Comparison of ENCODE assay signal across 10 mouse cellular contexts in the genomic region with DNA sequence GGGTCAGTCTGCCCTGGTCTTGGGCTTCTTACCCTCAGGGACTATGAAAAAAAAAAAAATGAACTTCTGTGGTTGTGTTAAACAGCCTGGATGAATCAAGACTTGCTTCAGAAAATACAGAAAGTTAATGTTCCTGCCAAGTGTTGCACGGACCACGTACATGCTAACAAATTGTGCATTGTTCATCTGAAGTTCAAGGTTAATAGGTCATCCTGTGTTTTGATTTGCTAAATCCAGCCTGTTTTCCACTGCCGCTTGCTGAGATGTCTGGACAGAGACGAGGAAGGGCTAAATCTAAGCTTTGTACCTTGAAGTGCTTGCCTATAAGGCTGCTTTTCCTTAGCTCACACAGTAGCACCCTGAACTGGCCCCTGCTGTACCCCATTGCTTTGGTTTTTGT.
A peak's percentile ranks its signal among the peaks of the same experiment; 100 is the strongest.
DNase-seq lines count a peak whose midpoint lies in the region; ATAC-seq and TF ChIP-seq lines count a peak whose summit lies in the region.
"Had no signal": no experiment of that assay in that cellular context is flagged by ENCODE, and none has a peak within 500 bp of the region (broad histone marks: within the 10 kb centered on the region; RNA-seq: fewer than 3 reads in every experiment).

No protein-coding gene starts in this region.

- H3K9ac ChIP-seq in lung, postnatal 0 days (replicated peaks; ENCODE audit: low read depth) = no peak overlapping the region
- H3K9ac ChIP-seq in hindbrain, embryonic 16.5 days (ENCODE audit: low read depth, low read length) = no peak overlapping the region
- H3K9ac ChIP-seq: midbrain, embryonic 13.5 days had no signal

- H3K9me3 ChIP-seq in lung, postnatal 0 days (ENCODE audit: low read length) = no peaks in the 10 kb centered on the region
- no peaks in the 10 kb centered on the region for H3K9me3 ChIP-seq in hindbrain, embryonic 16.5 days (ENCODE audit: control insufficient read depth, low read length)
- H3K9me3 ChIP-seq: midbrain, embryonic 13.5 days had no signal

- TF ChIP-seq EP300 in lung, postnatal 0 days (IDR thresholded peaks at IDR 0.05) = no peak; the same call in 1 of the 2 replicates

- H3K27me3 ChIP-seq in lung, postnatal 0 days (replicated peaks; ENCODE audit: insufficient read depth, low read length) = no peaks in the 10 kb centered on the region
- H3K27me3 ChIP-seq in hindbrain, embryonic 16.5 days (replicated peaks; ENCODE audit: control insufficient read depth, insufficient read depth, low read length) = no peaks in the 10 kb centered on the region
- H3K27me3 ChIP-seq: midbrain, embryonic 13.5 days had no signal

- H3K4me3 ChIP-seq in lung, postnatal 0 days (ENCODE audit: low read depth, low read length) = no peak overlapping the region
- H3K4me3 ChIP-seq in hindbrain, embryonic 16.5 days (ENCODE audit: low read length) = no peak overlapping the region
- H3K4me3 ChIP-seq: erythroblast, embryonic 14.5 days; midbrain, embryonic 13.5 days had no signal

- peak; percentile 35 for DNase-seq in kidney, adult 11 months
- no peak for DNase-seq in kidney, adult 18-20 months
- peak; percentile 25 for DNase-seq in adrenal gland, postnatal 10 days
- DNase-seq in fibroblast of lung, adult 2 months (ENCODE audit: low read depth) = peak; percentile 86
- DNase-seq in lung, postnatal 0 days (ENCODE audit: low spot score) = peak; percentile 67
- no peak for DNase-seq in cerebellum, adult 11 months
- DNase-seq: liver had no signal

- H3K27ac ChIP-seq in lung, postnatal 0 days (ENCODE audit: low read length) = peak overlapping the region; percentile 34
- H3K27ac ChIP-seq in hindbrain, embryonic 16.5 days (ENCODE audit: low read depth, low read length) = no peak overlapping the region
- H3K27ac ChIP-seq: midbrain, embryonic 13.5 days had no signal

- ATAC-seq in lung, postnatal 0 days = peak; percentile 10; the same call in 1 of the 2 replicates
- no peak for ATAC-seq in hindbrain, embryonic 16.5 days
- ATAC-seq: midbrain, embryonic 13.5 days had no signal

- TF ChIP-seq CTCF in lung, postnatal 0 days (IDR thresholded peaks at IDR 0.05) = no peak

- peaks cover 23% of the 10 kb centered on the region for H3K4me1 ChIP-seq in lung, postnatal 0 days (ENCODE audit: insufficient read depth, low read depth, low read length)
- H3K4me1 ChIP-seq in hindbrain, embryonic 16.5 days (ENCODE audit: control insufficient read depth, insufficient read depth, low read depth, low read length) = peaks cover 5% of the 10 kb centered on the region

- no peaks in the 10 kb centered on the region for H3K36me3 ChIP-seq in lung, postnatal 0 days (ENCODE audit: insufficient read depth, low read length)
- no peaks in the 10 kb centered on the region for H3K36me3 ChIP-seq in hindbrain, embryonic 16.5 days (ENCODE audit: control insufficient read depth, insufficient read depth, low read length)
- H3K36me3 ChIP-seq: midbrain, embryonic 13.5 days had no signal

- H3K4me2 ChIP-seq in lung, postnatal 0 days (replicated peaks; ENCODE audit: low read depth, low read length) = no peak overlapping the region
- H3K4me2 ChIP-seq in hindbrain, embryonic 16.5 days (ENCODE audit: low read length) = no peak overlapping the region
- H3K4me2 ChIP-seq: midbrain, embryonic 13.5 days had no signal

- 23% methylated on average over 4 of the region's 4 CpGs for WGBS in lung, postnatal 0 days
- 30% methylated on average over 4 of the region's 4 CpGs for WGBS in hindbrain, embryonic 16.5 days

Comparison
In these comparisons a context has a peak if more than half of its experiments do, and no peak if none do; other contexts are left out.
1. DNase-seq: peak in kidney, adult 11 months (single experiment), adrenal gland, postnatal 10 days (single experiment), fibroblast of lung, adult 2 months (single experiment) and lung, postnatal 0 days (single experiment); none in kidney, adult 18-20 months (single experiment) and cerebellum, adult 11 months (single experiment).